Mouse (Mus musculus): ENCODE measurements around the gene Ccdc187.
A peak's percentile ranks its signal among the peaks of the same experiment; 100 is the strongest.

Gene Ccdc187

GRCm38 (mm10) chr2:26294457-26294856 lies at the start of gene Ccdc187:
Gene Ccdc187, minus strand, starts transcription at chr2:26294557.
- no peak for DNase-seq (ENCODE audit: low read depth, low spot score)

- DNase-seq (ENCODE audit: low read depth, low spot score) = peak; percentile 55
Observed at GRCm38 (mm10) chr2:26342609-26343490, 48.5 kb upstream of the Ccdc187 start.

- peak; percentile 16 for DNase-seq (ENCODE audit: low read depth, low spot score)
Observed at GRCm38 (mm10) chr2:26342044-26342443, 47.7 kb upstream of the Ccdc187 start.

GRCm38 (mm10) chr2:26341510-26341981 lies 47.2 kb upstream of the Ccdc187 start:
- no peak for DNase-seq (ENCODE audit: low read depth, low spot score)

GRCm38 (mm10) chr2:26339204-26339551 lies 44.8 kb upstream of the Ccdc187 start:
- no peak for DNase-seq (ENCODE audit: low read depth, low spot score)

DNA sequence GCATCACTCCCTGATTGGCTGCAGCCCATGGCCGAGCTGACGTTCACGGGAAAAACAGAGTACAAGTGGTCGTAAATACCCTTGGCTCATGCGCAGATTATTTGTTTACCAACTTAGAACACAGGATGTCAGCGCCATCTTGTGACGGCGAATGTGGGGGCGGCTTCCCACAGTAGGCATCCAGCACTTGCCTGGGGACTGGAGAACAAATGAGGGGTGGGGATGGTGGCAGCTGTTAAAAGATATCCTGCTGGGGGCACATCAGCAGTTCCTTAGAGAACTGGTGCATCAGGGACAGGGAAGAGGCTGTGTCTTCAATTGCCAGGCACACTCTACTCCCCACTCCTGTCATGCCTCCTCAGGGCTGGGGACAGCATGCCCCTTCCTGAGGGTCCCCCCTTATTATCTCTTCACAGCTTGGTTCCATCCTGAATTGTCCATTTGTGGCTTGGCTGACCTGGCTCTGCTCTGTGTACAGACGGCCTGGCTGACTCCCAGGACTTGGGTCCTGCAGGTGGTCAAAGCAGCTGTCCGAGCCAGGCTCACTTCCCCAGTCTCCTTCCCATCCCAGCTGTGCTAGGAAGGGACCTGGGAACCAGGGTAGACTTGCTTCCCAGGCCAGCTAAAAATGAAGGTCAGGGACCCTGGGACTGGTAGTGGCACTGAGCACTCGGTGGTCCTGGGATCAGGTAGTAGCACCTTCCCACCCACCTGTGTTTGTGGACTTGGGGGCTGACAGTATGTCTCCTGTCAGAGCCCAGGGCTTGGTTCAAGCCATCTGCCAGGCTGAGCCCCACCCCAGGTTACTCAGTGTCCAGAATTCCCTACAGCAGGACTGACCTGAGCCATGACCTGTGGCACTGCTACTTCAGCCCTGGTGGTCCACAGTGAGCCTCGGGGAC lies 44.2 kb upstream of the Ccdc187 start:
- no peak for DNase-seq (ENCODE audit: low read depth, low spot score)

GRCm38 (mm10) chr2:26330702-26331101 lies 36.3 kb upstream of the Ccdc187 start:
- no peak for DNase-seq (ENCODE audit: low read depth, low spot score)

DNA sequence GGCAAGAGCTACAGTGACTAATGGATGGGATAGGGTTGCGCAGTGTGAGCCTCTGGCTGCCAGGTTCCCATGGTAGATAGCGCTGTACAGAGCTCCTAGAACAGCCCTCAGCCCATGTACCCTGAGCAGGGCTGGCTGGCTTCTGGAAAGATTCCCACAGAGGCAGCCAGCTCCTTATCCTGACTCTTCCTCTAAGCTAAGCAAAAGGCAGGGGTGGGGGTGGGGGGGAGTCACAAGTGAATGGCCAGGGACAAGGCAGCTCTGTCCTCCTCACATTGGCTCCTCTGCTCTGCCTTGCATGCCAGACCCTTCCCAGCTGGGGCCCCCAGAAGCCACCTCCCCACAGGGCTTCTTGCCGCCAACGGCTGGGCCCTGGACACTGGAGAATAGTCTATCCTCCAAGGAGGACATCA lies 35.7 kb upstream of the Ccdc187 start:
- DNase-seq (ENCODE audit: low read depth, low spot score) = no peak

- peak; percentile 60 for DNase-seq (ENCODE audit: low read depth, low spot score)
Observed at GRCm38 (mm10) chr2:26329402-26329801, 35.0 kb upstream of the Ccdc187 start.

DNA sequence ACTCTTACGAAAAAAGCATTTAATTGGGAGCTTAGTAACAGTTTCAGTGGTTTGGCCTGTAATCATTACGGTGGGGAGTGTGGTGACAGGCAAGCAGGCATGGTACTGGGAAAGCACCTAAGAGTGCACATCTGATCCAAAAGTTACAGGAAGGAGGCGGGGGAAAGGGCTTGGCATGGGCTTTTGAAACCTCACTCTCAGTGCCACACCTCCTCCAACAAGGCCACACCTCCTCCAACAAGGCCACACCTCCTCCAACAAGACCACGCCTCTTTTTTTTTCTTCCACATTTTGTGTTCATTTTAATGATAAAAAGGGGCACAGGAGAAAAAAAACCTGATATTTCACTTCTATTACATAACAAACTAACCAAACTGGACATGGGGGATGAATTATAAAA lies 33.5 kb upstream of the Ccdc187 start:
- DNase-seq (ENCODE audit: low read depth, low spot score) = peak; percentile 74

DNA sequence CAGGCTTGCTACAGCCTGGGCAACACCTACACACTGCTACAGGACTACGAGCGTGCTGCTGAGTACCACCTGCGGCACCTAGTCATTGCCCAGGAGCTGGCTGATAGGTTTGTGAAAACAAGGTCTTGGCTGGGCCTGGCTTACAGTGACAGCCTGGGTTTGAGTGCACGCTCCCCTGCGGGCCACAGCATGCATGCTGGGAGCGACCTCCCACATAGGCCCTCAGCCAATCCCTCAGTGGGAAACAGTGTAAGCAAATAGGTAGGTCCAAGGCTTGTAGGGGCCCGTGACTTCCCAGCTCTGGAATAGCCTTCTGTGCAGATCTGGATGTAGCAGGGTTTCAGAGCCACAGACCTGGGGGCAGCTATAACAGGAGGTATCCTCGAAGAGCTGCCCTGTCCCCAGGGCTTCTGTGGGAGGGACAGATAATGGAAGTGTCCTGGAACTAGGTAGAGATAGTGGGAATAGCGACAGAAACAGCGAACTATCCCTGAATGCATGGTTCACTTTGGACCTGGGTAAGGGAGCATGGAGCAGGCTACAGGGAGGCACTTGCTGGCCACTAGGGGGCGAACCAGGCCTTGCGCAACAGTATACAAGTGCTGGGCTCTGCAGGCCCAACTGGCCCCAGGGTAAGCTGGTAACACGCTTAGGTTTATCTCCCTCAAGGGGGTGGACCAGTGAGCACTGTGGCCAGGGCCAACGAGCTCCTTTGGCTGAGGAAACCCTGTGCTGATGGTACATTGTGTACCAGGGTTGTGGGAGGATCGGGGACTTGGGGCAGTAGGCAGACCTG lies 31.2 kb upstream of the Ccdc187 start:
- peak; percentile 86 for DNase-seq (ENCODE audit: low read depth, low spot score)

GRCm38 (mm10) chr2:26324917-26325316 lies 30.6 kb upstream of the Ccdc187 start:
- DNase-seq (ENCODE audit: low read depth, low spot score) = peak; percentile 53

DNA sequence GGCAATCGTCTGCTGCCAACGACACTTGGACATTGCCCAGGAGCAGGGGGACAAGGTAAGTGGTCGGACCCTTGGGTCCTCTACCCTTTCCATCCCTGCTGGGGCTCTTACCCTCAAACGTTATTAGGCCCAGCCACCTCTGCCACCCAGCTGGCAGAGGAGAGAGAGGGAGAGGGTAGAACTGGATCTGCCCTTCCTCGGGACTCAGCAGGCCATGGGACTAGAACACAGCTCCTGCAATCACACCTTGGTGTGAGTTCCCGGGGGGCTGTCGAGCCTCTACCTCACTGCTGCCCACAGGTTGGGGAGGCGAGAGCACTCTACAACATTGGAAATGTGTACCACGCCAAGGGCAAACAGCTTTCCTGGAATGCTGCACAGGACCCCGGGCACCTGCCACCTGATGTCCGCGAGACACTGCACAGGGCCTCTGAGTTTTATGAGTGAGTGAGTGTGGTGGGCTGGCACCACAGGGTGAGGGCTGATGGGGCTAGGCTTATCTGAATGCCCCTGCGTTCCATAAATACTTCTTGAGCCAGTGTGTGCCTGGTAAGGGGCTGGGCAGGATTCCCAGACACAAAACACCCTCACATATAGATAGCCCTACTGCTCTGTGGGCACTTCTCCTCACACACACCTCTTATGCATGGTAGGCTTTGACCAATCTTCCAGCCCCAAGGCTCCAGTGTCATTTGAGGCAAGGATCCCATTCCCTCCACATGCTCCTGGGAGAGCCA lies 29.4 kb upstream of the Ccdc187 start:
- no peak for DNase-seq (ENCODE audit: low read depth, low spot score)

DNA sequence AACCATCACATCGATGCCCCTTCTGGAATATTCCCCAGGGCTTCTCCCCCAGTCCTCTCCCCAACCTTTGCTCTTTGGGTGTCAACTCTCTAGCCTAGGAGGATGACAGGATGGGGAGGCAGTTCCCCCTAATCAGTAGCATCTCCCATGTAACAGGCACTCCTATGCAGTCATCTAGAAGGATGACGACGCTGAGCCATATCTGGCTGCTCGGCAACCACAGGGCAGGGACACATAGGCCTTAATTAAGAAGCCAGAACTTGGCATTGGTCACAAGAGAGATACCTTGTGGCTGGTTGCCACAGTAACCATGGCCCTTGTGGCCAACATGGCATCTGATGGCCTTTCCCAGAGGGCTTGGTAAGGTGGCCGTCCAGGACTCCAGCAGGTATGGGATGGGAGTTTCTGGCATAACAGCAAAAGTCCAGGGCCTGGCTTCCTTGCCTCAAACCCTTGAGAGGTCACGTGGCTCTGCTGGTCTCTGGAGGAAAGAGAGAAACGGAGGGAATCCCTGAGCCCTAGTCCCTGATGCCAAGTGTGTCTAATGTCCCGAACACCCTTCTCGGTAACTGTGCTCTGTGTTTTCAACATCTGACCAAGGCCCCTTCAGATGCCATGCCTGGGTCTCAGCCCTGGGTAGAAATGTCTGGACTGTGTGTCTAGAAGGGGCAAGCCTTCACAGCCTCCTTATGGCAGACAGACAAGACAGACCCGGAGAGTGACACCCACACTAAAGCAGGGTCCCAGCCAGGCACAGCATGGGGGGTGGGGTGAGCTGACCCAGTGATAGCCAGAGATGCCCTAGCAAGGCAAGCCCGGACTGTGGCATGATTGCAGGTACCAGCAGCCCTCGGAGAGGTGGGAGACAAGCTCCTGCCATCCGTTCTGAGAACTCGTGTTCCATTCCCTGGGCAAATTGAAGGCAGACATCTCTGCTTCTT lies 26.2 kb upstream of the Ccdc187 start:
- DNase-seq (ENCODE audit: low read depth, low spot score) = no peak

GRCm38 (mm10) chr2:26319519-26320244 lies 25.3 kb upstream of the Ccdc187 start:
- DNase-seq (ENCODE audit: low read depth, low spot score) = no peak

DNA sequence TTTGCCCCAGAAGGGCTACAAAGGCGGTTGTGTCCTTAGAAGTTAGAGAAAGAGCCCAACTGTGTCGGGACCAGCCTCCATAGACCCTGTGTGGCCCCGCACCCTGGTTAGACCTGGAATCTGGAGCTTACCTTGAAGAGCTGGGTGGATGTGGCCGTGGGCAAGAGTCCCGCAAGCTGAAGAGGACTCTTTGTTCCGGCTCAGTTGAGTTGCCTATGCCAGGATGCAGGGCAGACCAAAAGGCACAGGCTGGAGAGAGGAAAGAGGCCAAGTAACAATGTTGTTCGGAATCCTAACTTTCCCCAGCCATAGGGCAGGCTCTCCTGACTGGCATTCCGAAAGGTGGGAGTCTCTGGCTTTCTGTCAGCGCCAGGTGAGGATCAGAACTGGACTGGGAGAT lies 24.8 kb upstream of the Ccdc187 start:
- DNase-seq (ENCODE audit: low read depth, low spot score) = no peak

GRCm38 (mm10) chr2:26317991-26318672 lies 23.8 kb upstream of the Ccdc187 start:
- no peak for DNase-seq (ENCODE audit: low read depth, low spot score)

DNA sequence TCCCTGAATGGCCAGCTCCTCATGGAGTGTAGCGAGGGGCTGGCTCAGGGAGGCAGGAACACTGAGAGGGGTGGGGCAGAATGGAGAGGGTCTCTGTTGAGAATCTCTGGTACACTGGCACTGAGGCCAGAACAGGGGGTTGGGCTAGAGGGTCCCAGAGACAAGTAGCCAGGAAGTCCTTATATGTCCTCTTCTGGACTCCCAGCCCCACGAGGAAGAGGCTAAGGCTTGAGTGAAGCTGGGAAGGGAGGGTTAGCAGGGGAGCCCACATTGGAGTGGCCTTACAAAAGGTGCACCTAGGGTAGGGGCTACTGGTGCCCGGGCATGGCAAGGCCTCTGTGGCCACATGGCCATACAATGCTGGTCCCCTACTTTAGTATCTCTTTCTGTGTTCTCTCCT lies 23.0 kb upstream of the Ccdc187 start:
- no peak for DNase-seq (ENCODE audit: low read depth, low spot score)
